Mouse (Mus musculus) hindbrain, embryonic 12.5 days (tissue): ENCODE data around the gene Stum. TPM values are rescaled to one million over a fixed set of nuclear protein-coding genes. Genes with fewer than 3 reads are reported as not detected.
A peak's percentile ranks its signal among the peaks of the same experiment; 100 is the strongest.

Experiments
- ATAC-seq: fragments of 200-750 bp; cut with Nextera tagmentation; 2 replicates; pipeline ENCODE4 v1.8.0; 2017; ENCODE audit warnings: moderate TSS enrichment; ENCODE audit not compliant: low FRiP score
- H3K27ac ChIP-seq: fragments of 300-500 bp; sonication (generic); 2 replicates; pipeline ENCODE4 v1.5.1; 2016; ENCODE audit warnings: mild to moderate bottlenecking
- H3K27me3 ChIP-seq: fragments of 300-500 bp; sonication (generic); 2 replicates; pipeline ENCODE4 v1.6.1; 2016; ENCODE audit warnings: mild to moderate bottlenecking
- H3K36me3 ChIP-seq: fragments of 300-500 bp; sonication (generic); 2 replicates; pipeline ENCODE4 v1.6.1; 2016; ENCODE audit warnings: mild to moderate bottlenecking
- H3K4me1 ChIP-seq: fragments of 300-500 bp; sonication (generic); 2 replicates; pipeline ENCODE4 v1.6.1; 2016
- H3K4me2 ChIP-seq: fragments of 300-500 bp; sonication (generic); replicated peaks from 2 replicates; pipeline ENCODE4 v1.6.1; 2016; ENCODE audit warnings: mild to moderate bottlenecking
- H3K4me3 ChIP-seq: fragments of 300-500 bp; sonication (generic); 2 replicates; pipeline ENCODE4 v1.5.1; 2016; ENCODE audit warnings: mild to moderate bottlenecking
- H3K9ac ChIP-seq: fragments of 300-500 bp; sonication (generic); 2 replicates; pipeline ENCODE4 v1.6.1; 2016; ENCODE audit warnings: mild to moderate bottlenecking, moderate library complexity
- H3K9me3 ChIP-seq: fragments of 300-500 bp; sonication (generic); replicated peaks from 2 replicates; pipeline ENCODE4 v1.6.1; 2016; ENCODE audit warnings: mild to moderate bottlenecking
- WGBS: fragments of 180-500 bp; shearing (Covaris S2); methylation state at CpG from one replicate; pipeline ENCODE4 v1.1.7; 2016; 5-methylcytosine and 5-hydroxymethylcytosine counted together
- polyA plus RNA-seq: library from polyadenylated mRNA; unstranded; fragments of >200 nt; fragmentation: Nextera tagmentation; extraction: Ambion mirVana; gene quantifications from 2 replicates; pipeline ENCODE4 v1.2.1, GENCODE M21; 2016

Stum gene
- polyA plus RNA-seq, 1 experiment from 2014 or later, result 1.7 TPM

DNA sequence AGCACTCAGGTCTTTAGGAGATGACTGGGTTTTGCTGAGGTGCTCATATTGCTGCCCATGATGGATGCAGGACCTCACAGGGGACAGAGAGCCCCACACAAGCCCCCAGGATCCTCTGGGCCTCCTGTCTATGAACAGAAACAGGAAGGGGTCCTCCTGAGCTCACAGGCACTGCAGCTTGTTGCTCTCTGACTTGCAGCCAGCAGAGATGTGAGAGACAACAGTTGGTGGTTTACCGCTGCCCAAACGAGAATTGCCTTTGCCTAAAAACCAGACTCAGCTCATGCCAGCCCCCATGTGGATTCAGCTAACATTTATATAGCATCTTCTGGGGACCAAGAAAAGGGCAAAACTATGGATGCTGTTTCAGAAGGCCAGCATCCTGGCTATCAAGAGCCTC, 33.7 kb downstream of the Stum start:
- H3K27me3 ChIP-seq, result no peaks in the 10 kb centered on the region
- no peaks in the 10 kb centered on the region for H3K36me3 ChIP-seq
- no peak overlapping the region for H3K4me2 ChIP-seq
- H3K4me3 ChIP-seq, result no peak overlapping the region
- H3K9ac ChIP-seq, result no peak overlapping the region
- no peaks in the 10 kb centered on the region for H3K4me1 ChIP-seq
- H3K9me3 ChIP-seq, result no peaks in the 10 kb centered on the region
- ATAC-seq, result no peak
- no peak overlapping the region for H3K27ac ChIP-seq
- WGBS, result 89% methylated on average over 2 of the region's 2 CpGs

DNA sequence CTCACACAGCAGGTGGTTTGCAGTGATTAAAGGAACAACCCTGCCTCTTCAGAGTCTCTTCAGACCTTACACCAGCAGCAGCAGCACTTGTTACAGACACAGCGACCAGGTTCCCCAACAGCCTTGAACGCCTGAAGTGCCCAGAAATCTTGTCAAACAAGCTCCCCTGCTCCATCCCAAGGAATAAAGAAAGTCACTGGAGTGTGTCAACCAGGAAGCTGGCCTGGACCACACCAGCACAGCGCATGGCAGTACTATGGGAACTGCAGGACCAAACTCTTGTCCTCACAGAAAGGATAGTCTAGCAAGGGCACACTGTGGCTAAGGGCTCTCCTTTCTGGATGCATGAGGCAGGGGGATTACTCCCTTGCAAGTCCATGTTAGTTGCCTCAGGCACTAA, 38.9 kb downstream of the Stum start:
- no peak overlapping the region for H3K9ac ChIP-seq
- no peak for ATAC-seq
- H3K27me3 ChIP-seq, result no peaks in the 10 kb centered on the region
- no peak overlapping the region for H3K4me2 ChIP-seq
- no peak overlapping the region for H3K27ac ChIP-seq
- H3K36me3 ChIP-seq, result no peaks in the 10 kb centered on the region
- WGBS, result 55% methylated on average over 3 of the region's 3 CpGs
- no peaks in the 10 kb centered on the region for H3K9me3 ChIP-seq
- no peak overlapping the region for H3K4me3 ChIP-seq
- H3K4me1 ChIP-seq, result no peaks in the 10 kb centered on the region

DNA sequence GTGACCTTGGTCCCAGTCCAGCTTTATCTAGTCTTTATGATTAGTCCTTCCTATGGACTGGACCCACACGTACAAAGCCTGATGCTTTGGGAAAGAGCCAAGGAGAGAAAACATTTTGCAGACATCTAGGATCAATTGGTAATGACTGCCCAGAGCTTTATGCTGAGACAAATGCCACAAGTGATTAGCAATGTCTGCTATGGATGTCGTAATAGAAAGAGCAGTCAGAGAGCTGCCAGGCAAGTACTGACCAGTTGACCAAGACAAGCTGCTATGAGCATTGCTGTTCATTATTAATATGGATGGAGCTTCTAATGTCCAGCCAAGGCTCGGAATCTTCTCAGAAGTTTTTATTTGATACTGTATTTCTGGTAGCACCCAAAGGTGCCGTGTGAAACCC, 43.8 kb downstream of the Stum start:
- no peaks in the 10 kb centered on the region for H3K9me3 ChIP-seq
- H3K4me2 ChIP-seq, result no peak overlapping the region
- H3K27me3 ChIP-seq, result no peaks in the 10 kb centered on the region
- ATAC-seq, result no peak
- no peak overlapping the region for H3K27ac ChIP-seq
- no peaks in the 10 kb centered on the region for H3K36me3 ChIP-seq
- 80% methylated on average over 4 of the region's 4 CpGs for WGBS
- H3K4me3 ChIP-seq, result no peak overlapping the region
- H3K4me1 ChIP-seq, result peaks cover 5% of the 10 kb centered on the region; the same call in 1 of the 2 replicates
- no peak overlapping the region for H3K9ac ChIP-seq

DNA sequence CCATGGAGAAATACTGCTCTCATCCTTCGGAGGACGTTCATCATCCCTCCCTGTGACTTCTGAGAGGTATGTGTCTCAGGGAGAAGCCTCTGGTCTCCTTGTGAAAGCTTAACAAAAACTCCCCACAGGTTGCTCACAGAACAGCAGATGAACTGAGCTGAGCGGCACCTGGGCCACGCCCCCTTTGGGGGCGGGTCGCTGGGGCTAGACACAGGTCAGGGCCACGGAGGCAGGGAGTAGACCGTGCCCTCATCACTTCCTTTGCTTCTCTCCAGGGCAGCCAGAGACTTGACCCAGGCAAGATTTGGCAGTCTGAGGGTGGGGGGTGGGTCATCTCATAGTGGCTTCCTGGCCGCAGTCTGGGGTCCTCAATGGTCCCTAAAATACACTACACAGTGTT, 48.4 kb downstream of the Stum start:
- Histone ChIP-seq H3K36me3 (no peaks in the 10 kb centered on the region), H3K4me2 (0 out of 2 replicates have a peak overlapping the region, but pooled peaks have one; percentile 2), H3K4me1 (peaks cover 19% of the 10 kb centered on the region), H3K9ac (no peak overlapping the region), H3K27ac (no peak overlapping the region), H3K9me3 (no peaks in the 10 kb centered on the region), H3K4me3 (no peak overlapping the region), H3K27me3 (no peaks in the 10 kb centered on the region; the same call in 1 of the 2 replicates)
- 14% methylated on average over 9 of the region's 9 CpGs for WGBS
- ATAC-seq, result no peak

DNA sequence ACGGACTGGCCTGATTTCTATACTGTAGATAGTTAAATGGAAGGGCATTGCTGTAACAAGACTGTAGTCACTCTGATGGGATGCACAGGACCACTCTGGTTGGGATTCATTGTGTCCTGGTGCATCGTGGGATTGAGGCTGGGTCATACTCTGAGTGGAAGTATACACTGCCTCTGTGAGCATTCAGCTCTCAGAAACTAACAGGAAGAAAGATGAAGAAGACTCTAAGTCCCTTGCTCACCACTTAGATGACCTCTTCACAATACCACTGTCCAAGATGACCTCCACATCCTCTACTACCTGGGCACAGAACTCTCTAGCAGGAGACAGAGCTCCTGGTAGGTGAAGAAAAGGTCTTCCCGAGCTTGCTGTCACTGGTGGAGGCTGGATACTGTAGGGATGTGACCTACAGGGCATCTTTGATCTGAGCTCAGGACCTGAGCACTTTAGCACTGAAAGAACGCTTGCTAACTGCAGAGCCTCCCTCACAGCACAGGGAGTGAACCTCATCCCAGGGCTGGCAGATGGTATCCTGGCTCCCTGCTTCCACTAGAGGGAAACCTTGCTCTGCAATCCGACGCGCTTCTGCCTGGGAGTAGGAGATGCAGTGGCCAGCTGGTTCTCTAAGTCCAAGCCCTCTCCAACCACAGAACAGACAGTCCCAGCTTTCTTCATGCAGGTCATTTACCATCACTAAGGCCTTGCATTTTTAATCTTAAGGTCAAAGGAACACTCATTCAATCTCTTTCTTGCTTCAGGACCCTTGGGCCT, 49.3 kb downstream of the Stum start:
- no peaks in the 10 kb centered on the region; the same call in 1 of the 2 replicates for H3K27me3 ChIP-seq
- H3K4me3 ChIP-seq, result no peak overlapping the region
- peak overlapping the region; percentile 25; the same call in 1 of the 2 replicates for H3K27ac ChIP-seq
- peak; percentile 83 for ATAC-seq
- H3K9me3 ChIP-seq, result no peaks in the 10 kb centered on the region
- H3K4me1 ChIP-seq, result peaks cover 19% of the 10 kb centered on the region
- H3K36me3 ChIP-seq, result no peaks in the 10 kb centered on the region
- WGBS, result 21% methylated on average over 7 of the region's 7 CpGs
- no peak overlapping the region for H3K9ac ChIP-seq
- H3K4me2 ChIP-seq, result 0 out of 2 replicates have a peak overlapping the region, but pooled peaks have one; percentile 2

DNA sequence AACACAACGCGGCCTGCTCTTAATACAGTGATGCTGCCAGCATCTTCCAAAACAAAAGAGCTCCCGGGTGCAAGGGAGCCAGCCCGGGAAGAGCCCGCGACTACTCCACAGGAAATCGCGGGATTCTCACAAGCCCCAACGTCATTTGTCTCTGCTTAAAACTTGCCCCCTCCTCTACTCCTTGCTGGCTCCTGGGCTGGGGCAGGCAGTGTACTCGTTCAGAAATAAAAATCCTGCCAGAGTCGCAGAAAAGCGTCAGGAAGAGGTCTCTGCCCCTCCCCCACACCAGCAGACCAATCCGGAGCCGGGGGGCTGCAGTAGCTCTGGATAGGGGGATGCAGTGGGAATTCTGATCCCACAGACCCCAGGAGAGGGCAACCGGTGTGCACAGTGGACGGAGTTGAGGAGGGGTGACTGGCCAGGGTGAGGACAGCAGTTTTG, 50.2 kb downstream of the Stum start:
- Histone ChIP-seq H3K27me3 (no peaks in the 10 kb centered on the region; the same call in 1 of the 2 replicates), H3K4me3 (peak overlapping the region; percentile 35), H3K36me3 (no peaks in the 10 kb centered on the region), H3K9ac (peak overlapping the region; percentile 56), H3K27ac (peak overlapping the region; percentile 25; the same call in 1 of the 2 replicates), H3K9me3 (no peaks in the 10 kb centered on the region), H3K4me1 (peaks cover 19% of the 10 kb centered on the region), H3K4me2 (peak overlapping the region; percentile 52)
- peak; percentile 48 for ATAC-seq
- WGBS, result 1% methylated on average over 16 of the region's 16 CpGs

DNA sequence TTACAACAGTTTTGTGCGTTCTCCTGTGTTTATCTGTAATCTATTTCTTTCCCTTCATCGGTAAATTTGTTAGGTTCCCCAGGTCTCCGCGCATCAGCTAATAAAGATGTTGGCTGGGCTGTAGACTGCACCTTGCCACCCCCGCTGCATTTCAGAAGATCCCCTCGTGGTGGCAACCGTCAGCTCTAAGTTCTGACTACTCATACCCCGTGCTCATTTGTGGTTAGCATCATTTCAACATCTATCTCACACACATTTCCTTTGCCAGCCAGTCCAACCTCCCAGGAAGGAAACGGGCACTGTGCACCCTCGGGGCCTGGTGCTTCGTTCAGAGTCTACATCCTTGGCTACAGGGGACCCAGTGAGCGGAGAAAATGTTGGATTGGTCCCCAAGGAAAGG, 51.5 kb downstream of the Stum start:
- H3K4me3 ChIP-seq, result no peak overlapping the region
- no peaks in the 10 kb centered on the region for H3K36me3 ChIP-seq
- no peak overlapping the region for H3K27ac ChIP-seq
- H3K27me3 ChIP-seq, result no peaks in the 10 kb centered on the region; the same call in 1 of the 2 replicates
- H3K4me1 ChIP-seq, result peaks cover 19% of the 10 kb centered on the region
- no peaks in the 10 kb centered on the region for H3K9me3 ChIP-seq
- 74% methylated on average over 12 of the region's 12 CpGs for WGBS
- no peak overlapping the region for H3K9ac ChIP-seq
- H3K4me2 ChIP-seq, result no peak overlapping the region
- no peak for ATAC-seq

DNA sequence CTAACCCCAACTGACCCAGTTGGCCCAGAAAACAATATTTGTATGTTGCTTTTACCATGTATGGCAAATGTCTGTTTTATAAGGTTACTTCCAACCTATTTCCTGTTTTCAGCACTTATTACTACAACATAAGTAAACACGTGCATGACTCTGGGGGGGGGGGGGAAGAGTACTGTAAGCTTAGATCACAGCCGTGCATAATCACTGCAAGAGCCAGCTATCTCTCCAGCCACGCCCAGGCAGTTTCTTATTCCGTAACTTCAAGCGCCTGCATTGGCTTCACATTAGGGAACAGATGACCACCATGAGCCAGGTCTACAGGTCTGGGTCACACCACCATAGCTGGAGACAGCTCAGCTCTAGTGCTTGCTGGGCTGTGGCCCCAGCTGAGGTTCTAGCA, 53.5 kb downstream of the Stum start:
- H3K9ac ChIP-seq, result no peak overlapping the region
- H3K36me3 ChIP-seq, result no peaks in the 10 kb centered on the region
- H3K9me3 ChIP-seq, result no peaks in the 10 kb centered on the region
- H3K27ac ChIP-seq, result no peak overlapping the region
- H3K4me2 ChIP-seq, result no peak overlapping the region
- WGBS, result 76% methylated on average over 5 of the region's 5 CpGs
- peaks cover 17% of the 10 kb centered on the region for H3K4me1 ChIP-seq
- H3K4me3 ChIP-seq, result no peak overlapping the region
- no peak for ATAC-seq
- no peaks in the 10 kb centered on the region; the same call in 1 of the 2 replicates for H3K27me3 ChIP-seq

DNA sequence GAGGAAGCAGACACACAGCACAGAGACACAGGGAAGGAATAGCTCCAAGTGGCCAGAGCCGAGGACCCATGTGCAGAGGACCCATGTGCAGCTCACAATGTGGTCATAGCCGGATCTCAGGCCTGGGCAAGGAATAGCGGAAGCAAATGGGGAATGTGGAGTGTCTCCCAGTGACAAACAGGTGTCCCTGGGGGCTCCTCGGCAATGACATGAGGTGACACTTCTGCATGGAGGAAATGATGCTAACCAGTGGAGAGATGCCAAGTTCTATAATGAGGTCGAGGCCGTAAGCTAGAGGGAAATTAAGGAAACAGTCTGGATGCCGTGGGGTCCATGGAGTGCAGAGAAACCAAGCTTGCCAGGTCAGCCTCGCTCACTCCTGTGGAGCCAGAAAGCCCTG, 54.4 kb downstream of the Stum start:
- no peak for ATAC-seq
- no peak overlapping the region for H3K27ac ChIP-seq
- H3K9me3 ChIP-seq, result no peaks in the 10 kb centered on the region
- H3K4me3 ChIP-seq, result no peak overlapping the region
- H3K27me3 ChIP-seq, result no peaks in the 10 kb centered on the region; the same call in 1 of the 2 replicates
- no peak overlapping the region for H3K9ac ChIP-seq
- H3K4me2 ChIP-seq, result no peak overlapping the region
- H3K4me1 ChIP-seq, result peaks cover 12% of the 10 kb centered on the region
- 82% methylated on average over 8 of the region's 8 CpGs for WGBS
- H3K36me3 ChIP-seq, result no peaks in the 10 kb centered on the region

DNA sequence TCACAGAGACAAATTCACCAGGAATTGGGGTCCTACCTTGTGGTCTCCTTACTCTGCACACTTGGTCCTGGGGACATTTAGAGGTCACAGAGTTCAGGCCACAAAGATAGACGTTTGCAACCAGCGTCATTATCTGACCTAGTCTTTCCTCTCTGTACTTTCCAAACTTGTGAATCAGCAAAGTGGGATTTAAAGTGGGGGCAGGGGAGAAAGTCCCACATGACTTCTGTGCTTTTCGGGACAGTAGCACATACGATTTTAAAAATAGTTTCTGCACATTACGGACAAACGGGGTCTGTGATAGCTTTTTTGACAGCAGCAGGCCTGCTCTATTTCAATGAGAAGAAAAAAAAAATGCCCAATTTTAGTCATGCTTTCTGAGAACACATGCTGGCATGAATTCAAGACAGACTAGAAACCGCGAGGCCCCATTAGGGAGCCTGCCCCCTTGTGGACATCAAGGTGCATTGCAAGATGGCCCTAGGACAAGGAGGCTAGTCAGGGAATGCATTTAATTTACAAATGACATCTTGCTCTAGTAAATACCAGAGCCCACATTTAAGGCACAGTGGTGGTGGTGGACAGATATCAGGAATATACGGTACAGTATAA, 55.1 kb downstream of the Stum start:
- Histone ChIP-seq H3K9me3 (no peaks in the 10 kb centered on the region), H3K4me3 (no peak overlapping the region), H3K36me3 (no peaks in the 10 kb centered on the region), H3K9ac (no peak overlapping the region), H3K4me1 (peaks cover 6% of the 10 kb centered on the region), H3K27me3 (no peaks in the 10 kb centered on the region; the same call in 1 of the 2 replicates), H3K27ac (no peak overlapping the region), H3K4me2 (no peak overlapping the region)
- ATAC-seq, result no peak
- 35% methylated on average over 9 of the region's 9 CpGs for WGBS

DNA sequence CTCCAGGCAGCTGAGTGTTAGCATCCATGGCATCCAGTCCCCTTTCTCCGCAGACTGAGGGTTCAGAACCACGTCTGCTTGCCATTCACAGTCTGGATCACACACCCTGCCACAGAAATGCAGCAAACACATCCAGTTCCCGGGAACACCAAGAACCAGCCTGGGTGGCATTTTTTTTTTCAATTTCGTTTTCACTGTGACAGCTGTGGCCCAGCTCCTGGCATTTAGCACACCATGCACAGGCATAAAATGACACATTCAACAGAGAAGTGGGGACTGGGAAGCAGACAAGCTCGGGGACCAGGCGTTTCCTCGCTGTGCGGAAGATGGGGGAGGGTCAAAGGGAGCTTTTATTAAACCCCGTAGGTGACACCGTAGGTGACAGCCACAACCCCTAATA, 55.6 kb downstream of the Stum start:
- Histone ChIP-seq H3K9ac (no peak overlapping the region), H3K27ac (no peak overlapping the region), H3K4me3 (no peak overlapping the region), H3K27me3 (no peaks in the 10 kb centered on the region; the same call in 1 of the 2 replicates), H3K9me3 (no peaks in the 10 kb centered on the region), H3K4me1 (peaks cover 3% of the 10 kb centered on the region), H3K4me2 (no peak overlapping the region), H3K36me3 (no peaks in the 10 kb centered on the region)
- no peak for ATAC-seq
- WGBS, result 71% methylated on average over 10 of the region's 10 CpGs

DNA sequence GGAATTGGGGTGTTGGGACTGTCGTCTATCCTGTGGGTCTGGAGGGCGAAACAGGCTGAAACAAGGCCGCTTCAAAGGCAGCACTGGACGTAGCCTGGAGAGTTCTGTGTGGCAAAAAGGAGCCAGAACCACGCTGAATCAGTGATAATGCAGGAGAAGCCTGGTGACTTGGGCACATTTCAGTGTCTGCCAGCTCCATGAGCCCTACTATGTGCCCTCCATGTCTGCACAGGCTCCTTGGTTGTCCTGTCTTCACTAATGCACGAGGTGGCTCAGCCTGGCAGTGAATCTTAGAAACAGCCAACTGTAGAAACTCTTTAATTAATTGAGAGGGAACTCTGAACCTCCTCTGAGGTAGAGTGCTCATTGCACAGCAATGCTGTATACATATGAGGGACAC, 56.9 kb downstream of the Stum start:
- no peak for ATAC-seq
- H3K4me1 ChIP-seq, result peaks cover 4% of the 10 kb centered on the region
- no peaks in the 10 kb centered on the region for H3K9me3 ChIP-seq
- H3K36me3 ChIP-seq, result no peaks in the 10 kb centered on the region
- H3K27ac ChIP-seq, result no peak overlapping the region
- H3K4me2 ChIP-seq, result no peak overlapping the region
- H3K4me3 ChIP-seq, result no peak overlapping the region
- H3K9ac ChIP-seq, result no peak overlapping the region
- WGBS, result 82% methylated on average over 6 of the region's 6 CpGs
- H3K27me3 ChIP-seq, result no peaks in the 10 kb centered on the region; the same call in 1 of the 2 replicates
